ENCODE assay signal across 8 mouse cellular contexts in the genomic region with DNA sequence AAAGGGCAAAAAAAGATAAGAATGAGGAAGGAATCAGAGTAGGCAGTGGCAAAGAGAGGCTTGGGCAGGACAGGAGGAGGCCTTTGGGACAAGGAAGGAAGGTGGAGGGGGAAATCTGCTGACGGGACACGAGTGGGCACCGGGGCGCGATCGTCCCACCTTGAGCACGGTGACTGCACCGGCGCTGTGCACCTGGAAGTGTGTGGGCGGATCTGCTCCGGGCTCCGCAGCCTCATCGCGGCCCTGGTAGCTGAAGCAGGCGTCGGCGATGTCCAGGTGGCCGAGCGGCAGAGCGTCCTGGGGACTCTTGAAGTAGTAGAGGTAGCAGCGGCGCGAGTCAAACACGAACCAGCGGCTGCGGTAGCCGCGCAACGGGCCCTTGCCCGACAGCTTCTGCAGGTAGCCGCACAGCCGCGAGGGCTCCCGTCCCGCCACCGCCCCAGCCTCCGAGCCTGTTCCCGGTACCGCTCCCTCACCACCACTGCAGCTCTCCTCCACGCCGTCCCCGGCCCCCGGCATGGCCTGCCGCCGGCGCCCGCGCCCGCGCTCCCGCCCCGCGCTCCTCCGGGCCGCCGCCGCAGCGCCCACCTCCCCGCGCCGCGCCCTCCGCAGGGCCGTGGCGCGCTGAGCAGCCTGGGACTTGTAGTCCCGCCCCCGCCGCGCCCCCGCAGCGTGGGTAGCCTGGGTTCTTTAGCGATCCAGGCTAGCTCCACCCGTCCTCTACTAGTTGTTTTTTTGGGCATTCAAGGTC. TPM values are rescaled to one million over a fixed set of nuclear protein-coding genes. Genes with fewer than 3 reads are reported as not detected.
A peak's percentile ranks its signal among the peaks of the same experiment; 100 is the strongest.
DNase-seq lines count a peak whose midpoint lies in the region; ATAC-seq and TF ChIP-seq lines count a peak whose summit lies in the region.

Tbc1d2b (minus strand) TSS at position 612 of the 751 bp plus-strand sequence.

- no peak for TF ChIP-seq POLR2A in testis, adult 2 months (IDR thresholded peaks at IDR 0.05; ENCODE audit: control insufficient read depth, low read depth, low read length)

- no peak within 1 kb of the TSS for H3K27ac ChIP-seq in forebrain, embryonic 12.5 days
- peak within 1 kb of the TSS; percentile 86 for H3K27ac ChIP-seq in heart, embryonic 16.5 days (ENCODE audit: low read length)
- H3K27ac ChIP-seq in liver, embryonic 16.5 days (ENCODE audit: low read length): peak within 1 kb of the TSS; percentile 91
- peak within 1 kb of the TSS; percentile 49 for H3K27ac ChIP-seq in neural tube, embryonic 13.5 days (replicated peaks)
- peak within 1 kb of the TSS; percentile 7 for H3K27ac ChIP-seq in testis, adult 2 months (ENCODE audit: control insufficient read depth, insufficient read depth, low read depth, low read length)

- H3K9me3 ChIP-seq in forebrain, embryonic 12.5 days: no peaks in the 10 kb centered on the region
- H3K9me3 ChIP-seq in heart, embryonic 16.5 days (replicated peaks; ENCODE audit: control insufficient read depth, low read length): no peaks in the 10 kb centered on the region
- no peaks in the 10 kb centered on the region for H3K9me3 ChIP-seq in liver, embryonic 16.5 days (replicated peaks; ENCODE audit: control insufficient read depth, low read length)
- no peaks in the 10 kb centered on the region for H3K9me3 ChIP-seq in neural tube, embryonic 13.5 days

- H3K36me3 ChIP-seq in forebrain, embryonic 12.5 days (replicated peaks): no peaks in the 10 kb centered on the region
- no peaks in the 10 kb centered on the region for H3K36me3 ChIP-seq in heart, embryonic 16.5 days (ENCODE audit: control insufficient read depth, insufficient read depth)
- peaks cover 5% of the 10 kb centered on the region; the same call in 1 of the 2 replicates for H3K36me3 ChIP-seq in liver, embryonic 16.5 days (ENCODE audit: control insufficient read depth, insufficient read depth)
- no peaks in the 10 kb centered on the region for H3K36me3 ChIP-seq in neural tube, embryonic 13.5 days
- no peaks in the 10 kb centered on the region for H3K36me3 ChIP-seq in testis, adult 2 months (ENCODE audit: control insufficient read depth, insufficient read depth, low read length)

- no peaks in the 10 kb centered on the region; the same call in 1 of the 2 replicates for H3K27me3 ChIP-seq in forebrain, embryonic 12.5 days
- H3K27me3 ChIP-seq in heart, embryonic 16.5 days (ENCODE audit: control insufficient read depth, insufficient read depth, low read length): no peaks in the 10 kb centered on the region
- H3K27me3 ChIP-seq in liver, embryonic 16.5 days (ENCODE audit: control insufficient read depth, insufficient read depth, low read depth, low read length): no peaks in the 10 kb centered on the region
- no peaks in the 10 kb centered on the region; the same call in 1 of the 2 replicates for H3K27me3 ChIP-seq in neural tube, embryonic 13.5 days
- no peaks in the 10 kb centered on the region for H3K27me3 ChIP-seq in testis, adult 2 months (ENCODE audit: control insufficient read depth, insufficient read depth, low read length)

- peak; percentile 73 for DNase-seq in c-Kit-positive CD71-positive TER-119-positive erythroid progenitor cells, embryonic 14.5 days (ENCODE audit: low spot score)
- peak; percentile 69 to 79 for DNase-seq in kidney, postnatal 25 days

- peak within 1 kb of the TSS; percentile 90 for H3K4me2 ChIP-seq in forebrain, embryonic 12.5 days
- peak within 1 kb of the TSS; percentile 93 for H3K4me2 ChIP-seq in heart, embryonic 16.5 days (ENCODE audit: low read depth, low read length)
- peak within 1 kb of the TSS; percentile 82 for H3K4me2 ChIP-seq in liver, embryonic 16.5 days (ENCODE audit: low read depth, low read length)
- peak within 1 kb of the TSS; percentile 91 for H3K4me2 ChIP-seq in neural tube, embryonic 13.5 days

- WGBS in forebrain, embryonic 12.5 days: 1% methylated on average over 74 of the region's 74 CpGs
- under 1% methylated on average over 69 of the region's 74 CpGs for WGBS in heart, embryonic 16.5 days
- WGBS in liver, embryonic 16.5 days (ENCODE audit: insufficient replicate concordance): under 1% methylated on average over 68 of the region's 74 CpGs
- under 1% methylated on average over 67 of the region's 74 CpGs for WGBS in neural tube, embryonic 13.5 days

- H3K4me1 ChIP-seq in forebrain, embryonic 12.5 days: peaks cover 19% of the 10 kb centered on the region
- peaks cover 20% of the 10 kb centered on the region for H3K4me1 ChIP-seq in heart, embryonic 16.5 days (ENCODE audit: control insufficient read depth, insufficient read depth, low read length)
- H3K4me1 ChIP-seq in liver, embryonic 16.5 days (ENCODE audit: control insufficient read depth, low read depth, low read length): peaks cover 53% of the 10 kb centered on the region
- H3K4me1 ChIP-seq in neural tube, embryonic 13.5 days (replicated peaks): peaks cover 26% of the 10 kb centered on the region
- peaks cover 5% of the 10 kb centered on the region; the same call in 1 of the 2 replicates for H3K4me1 ChIP-seq in testis, adult 2 months (ENCODE audit: control insufficient read depth, insufficient read depth, low read length)

- H3K9ac ChIP-seq in forebrain, embryonic 12.5 days: peak within 1 kb of the TSS; percentile 77
- H3K9ac ChIP-seq in heart, embryonic 16.5 days (ENCODE audit: low read length): peak within 1 kb of the TSS; percentile 91
- peak within 1 kb of the TSS; percentile 96 for H3K9ac ChIP-seq in liver, embryonic 16.5 days (ENCODE audit: low read depth, low read length)
- peak within 1 kb of the TSS; percentile 85 for H3K9ac ChIP-seq in neural tube, embryonic 13.5 days

- peak; percentile 74 for ATAC-seq in CD4-positive, CD25-positive, alpha-beta regulatory T cell, adult 4 months
- ATAC-seq in forebrain, embryonic 12.5 days (ENCODE audit: low FRiP score): peak; percentile 95
- ATAC-seq in heart, embryonic 16.5 days (replicated peaks; ENCODE audit: extremely low read depth, insufficient read depth, low FRiP score): peak; percentile 86
- ATAC-seq in liver, embryonic 16.5 days (ENCODE audit: low read depth): peak; percentile 92
- ATAC-seq in neural tube, embryonic 13.5 days (ENCODE audit: low read depth): peak; percentile 95

- peak within 1 kb of the TSS; percentile 78 for H3K4me3 ChIP-seq in forebrain, embryonic 12.5 days (replicated peaks)
- H3K4me3 ChIP-seq in heart, embryonic 16.5 days (ENCODE audit: low read length): peak within 1 kb of the TSS; percentile 89
- peak within 1 kb of the TSS; percentile 94 for H3K4me3 ChIP-seq in liver, embryonic 16.5 days (ENCODE audit: low read depth, low read length)
- peak within 1 kb of the TSS; percentile 80 for H3K4me3 ChIP-seq in neural tube, embryonic 13.5 days
- peak within 1 kb of the TSS; percentile 79 for H3K4me3 ChIP-seq in testis, adult 2 months (ENCODE audit: control insufficient read depth, low read depth, low read length)

- TF ChIP-seq CTCF in testis, adult 2 months (IDR thresholded peaks at IDR 0.05; ENCODE audit: control insufficient read depth, insufficient read depth, insufficient replicate concordance, low read depth, low read length): no peak

RNA-seq across cellular contexts. Expression of gene Tbc1d2b, which starts in this region (rescaled TPM):
- 10 to 100 TPM; 11.3 to 12.1 TPM for polyA plus RNA-seq in CD4-positive, CD25-positive, alpha-beta regulatory T cell, adult 4 months (2017; shearing (Covaris generic))
- polyA plus RNA-seq in forebrain, embryonic 12.5 days (2016; fragmentation: Nextera tagmentation; extraction: Ambion mirVana): 9.6 and 10.6 TPM in 2 replicates
- polyA plus RNA-seq in heart, embryonic 16.5 days (2015; fragmentation: Nextera tagmentation; extraction: Ambion mirVana): 6.9 and 7.4 TPM in 2 replicates
- polyA plus RNA-seq in liver, embryonic 16.5 days (2015; fragmentation: Nextera tagmentation; extraction: Ambion mirVana): 8.0 and 8.3 TPM in 2 replicates
- 6.8 and 7.3 TPM in 2 replicates for polyA plus RNA-seq in neural tube, embryonic 13.5 days (2015; fragmentation: Nextera tagmentation; extraction: Ambion mirVana)
- polyA plus RNA-seq in testis, adult 2 months (2012; rRNA removed): 2.2 and 2.3 TPM in 2 replicates
